Mouse (Mus musculus): Measurements from ENCODE around the gene Ubap1l.
A peak's percentile ranks its signal among the peaks of the same experiment; 100 is the strongest.

- TF ChIP-seq CTCF (conservative IDR thresholded peaks at IDR 0.05; ENCODE audit: insufficient read depth, insufficient read length, low read depth, low read length) (peak; percentile 47; the same call in 1 of the 2 replicates), POLR2A (IDR thresholded peaks at IDR 0.05; ENCODE audit: low read depth, low read length) (no peak)
Measured at GRCm38 (mm10) chr9:65419633-65420032, 58.8 kb downstream of the Ubap1l start.
